Mouse (Mus musculus) embryonic facial prominence, embryonic 11.5 days (tissue): ENCODE measurements around the gene Itgad. TPM values are rescaled to one million over a fixed set of nuclear protein-coding genes. Genes with fewer than 3 reads are reported as not detected.

Experiments used
- ATAC-seq: fragments of 200-750 bp; cut with Nextera tagmentation; replicated peaks from 2 replicates; pipeline ENCODE4 v1.8.0; 2017; ENCODE audit warnings: low read depth; ENCODE audit not compliant: insufficient number of reproducible peaks, low FRiP score, low TSS enrichment
- DNase-seq: peaks from one replicate; pipeline ENCODE4 v3.0.0-alpha.2; 2015; ENCODE audit warnings: low spot score
- H3K27ac ChIP-seq: fragments of 300-500 bp; sonication (generic); replicated peaks from 2 replicates; pipeline ENCODE4 v1.5.1; 2014; ENCODE audit warnings: mild to moderate bottlenecking, low read depth, low read length, control low read depth
- H3K27me3 ChIP-seq: fragments of 300-500 bp; sonication (generic); 2 replicates; pipeline ENCODE4 v1.6.1; 2014; ENCODE audit warnings: mild to moderate bottlenecking, low read length, moderate library complexity, mixed read lengths; ENCODE audit not compliant: control insufficient read depth, insufficient read depth
- H3K36me3 ChIP-seq: fragments of 300-500 bp; sonication (generic); replicated peaks from 2 replicates; pipeline ENCODE4 v1.6.1; 2014; ENCODE audit warnings: low read depth, mild to moderate bottlenecking, low read length, moderate library complexity, mixed read lengths; ENCODE audit not compliant: control insufficient read depth, insufficient read depth
- H3K4me1 ChIP-seq: fragments of 300-500 bp; sonication (generic); 2 replicates; pipeline ENCODE4 v1.6.1; 2014; ENCODE audit warnings: low read length, mixed read lengths; ENCODE audit not compliant: control insufficient read depth, insufficient read depth
- H3K4me2 ChIP-seq: fragments of 300-500 bp; sonication (generic); 2 replicates; pipeline ENCODE4 v1.6.1; 2014; ENCODE audit warnings: low read depth, mild to moderate bottlenecking, control low read depth, low read length, moderate library complexity
- H3K4me3 ChIP-seq: fragments of 300-500 bp; sonication (generic); 2 replicates; pipeline ENCODE4 v1.5.1; 2014; ENCODE audit warnings: low read depth, low read length, control low read depth
- H3K9ac ChIP-seq: fragments of 300-500 bp; sonication (generic); replicated peaks from 2 replicates; pipeline ENCODE4 v1.6.1; 2014; ENCODE audit warnings: mild to moderate bottlenecking, control low read depth, low read length
- H3K9me3 ChIP-seq: fragments of 300-500 bp; sonication (generic); replicated peaks from 2 replicates; pipeline ENCODE4 v1.6.1; 2016; ENCODE audit warnings: mild to moderate bottlenecking, low read length, inconsistent platforms, mixed read lengths; ENCODE audit not compliant: control insufficient read depth
- WGBS: fragments of 180-500 bp; shearing (Covaris S2); extraction: QIAGEN DNeasy Blood & Tissue Kit; methylation state at CpG from one replicate; pipeline ENCODE4 v1.1.7; 2014; 5-methylcytosine and 5-hydroxymethylcytosine counted together
- polyA plus RNA-seq: library from polyadenylated mRNA; unstranded; fragments of >200 nt; fragmentation: Nextera tagmentation; extraction: Ambion mirVana; gene quantifications from 2 replicates; pipeline ENCODE4 v1.2.1, GENCODE M21; 2014

Gene Itgad
- polyA plus RNA-seq, 1 experiment from 2014 or later, result not detected

GRCm38 (mm10) chr7:128220936-128221335 lies 66.8 kb downstream of the Itgad start:
- ATAC-seq, result no peak
- Histone ChIP-seq H3K4me1 (no peaks in the 10 kb centered on the region), H3K27ac (no peak overlapping the region), H3K4me2 (no peak overlapping the region), H3K9ac (no peak overlapping the region), H3K27me3 (no peaks in the 10 kb centered on the region), H3K36me3 (no peaks in the 10 kb centered on the region), H3K9me3 (no peaks in the 10 kb centered on the region), H3K4me3 (no peak overlapping the region)
- WGBS, result 88% methylated on average over 3 of the region's 3 CpGs
- DNase-seq, result no peak

GRCm38 (mm10) chr7:128231741-128232140 lies 77.6 kb downstream of the Itgad start:
- no peaks in the 10 kb centered on the region for H3K36me3 ChIP-seq
- DNase-seq (peak; percentile 16), ATAC-seq (no peak)
- H3K4me1 ChIP-seq, result no peaks in the 10 kb centered on the region
- 35% methylated on average over 8 of the region's 8 CpGs for WGBS
- no peak overlapping the region for H3K4me3 ChIP-seq
- H3K4me2 ChIP-seq, result no peak overlapping the region
- no peaks in the 10 kb centered on the region for H3K9me3 ChIP-seq
- no peak overlapping the region for H3K27ac ChIP-seq
- H3K27me3 ChIP-seq, result no peaks in the 10 kb centered on the region
- no peak overlapping the region for H3K9ac ChIP-seq

- no peaks in the 10 kb centered on the region for H3K27me3 ChIP-seq
- H3K4me2 ChIP-seq, result no peak overlapping the region
- no peak overlapping the region for H3K4me3 ChIP-seq
- 90% methylated on average over 2 of the region's 2 CpGs for WGBS
- H3K4me1 ChIP-seq, result no peaks in the 10 kb centered on the region
- no peaks in the 10 kb centered on the region for H3K36me3 ChIP-seq
- H3K9me3 ChIP-seq, result no peaks in the 10 kb centered on the region
- DNase-seq (no peak), ATAC-seq (no peak)
- H3K27ac ChIP-seq, result no peak overlapping the region
- no peak overlapping the region for H3K9ac ChIP-seq
Observed at GRCm38 (mm10) chr7:128234796-128235195, 80.6 kb downstream of the Itgad start.

GRCm38 (mm10) chr7:128235481-128235880 lies 81.3 kb downstream of the Itgad start:
- no peaks in the 10 kb centered on the region for H3K27me3 ChIP-seq
- no peak overlapping the region for H3K9ac ChIP-seq
- DNase-seq, result no peak
- H3K27ac ChIP-seq, result no peak overlapping the region
- H3K4me1 ChIP-seq, result no peaks in the 10 kb centered on the region
- no peaks in the 10 kb centered on the region for H3K9me3 ChIP-seq
- ATAC-seq, result no peak
- no peaks in the 10 kb centered on the region for H3K36me3 ChIP-seq
- WGBS, result 82% methylated on average over 1 of the region's 1 CpGs
- H3K4me2 ChIP-seq, result no peak overlapping the region
- no peak overlapping the region for H3K4me3 ChIP-seq

GRCm38 (mm10) chr7:128236426-128236825 lies 82.2 kb downstream of the Itgad start:
- 0 out of 2 replicates have a peak overlapping the region, but pooled peaks have one; percentile 63 for H3K4me3 ChIP-seq
- no peaks in the 10 kb centered on the region for H3K9me3 ChIP-seq
- no peak overlapping the region for H3K27ac ChIP-seq
- no peaks in the 10 kb centered on the region for H3K36me3 ChIP-seq
- H3K4me2 ChIP-seq, result no peak overlapping the region
- H3K9ac ChIP-seq, result no peak overlapping the region
- 93% methylated on average over 13 of the region's 13 CpGs for WGBS
- DNase-seq (no peak), ATAC-seq (no peak)
- H3K27me3 ChIP-seq, result no peaks in the 10 kb centered on the region
- H3K4me1 ChIP-seq, result no peaks in the 10 kb centered on the region

GRCm38 (mm10) chr7:128236856-128237592 lies 82.8 kb downstream of the Itgad start, which contains the start of gene Armc5:
Armc5 (plus strand) TSS chr7:128237342.
- 26% methylated on average over 37 of the region's 37 CpGs for WGBS
- Histone ChIP-seq H3K4me1 (no peaks in the 10 kb centered on the region), H3K4me3 (peak within 1 kb of the TSS; percentile 63), H3K9me3 (no peaks in the 10 kb centered on the region), H3K36me3 (no peaks in the 10 kb centered on the region), H3K9ac (peak within 1 kb of the TSS; percentile 85), H3K4me2 (peak within 1 kb of the TSS; percentile 73), H3K27me3 (no peaks in the 10 kb centered on the region), H3K27ac (peak within 1 kb of the TSS; percentile 91)
- 0 out of 2 replicates have a peak, but pooled peaks have one; percentile 11 for ATAC-seq
- peak; percentile 89 for DNase-seq

GRCm38 (mm10) chr7:128237593-128237926 lies 83.4 kb downstream of the Itgad start:
- ATAC-seq, result peak; percentile 49; the same call in 1 of the 2 replicates
- Histone ChIP-seq H3K9me3 (no peaks in the 10 kb centered on the region), H3K9ac (peak overlapping the region; percentile 85), H3K4me1 (no peaks in the 10 kb centered on the region), H3K36me3 (no peaks in the 10 kb centered on the region), H3K4me2 (peak overlapping the region; percentile 73), H3K27ac (peak overlapping the region; percentile 91), H3K27me3 (no peaks in the 10 kb centered on the region), H3K4me3 (peak overlapping the region; percentile 63)
- DNase-seq, result no peak
- 0% methylated on average over 25 of the region's 25 CpGs for WGBS

- no peaks in the 10 kb centered on the region for H3K36me3 ChIP-seq
- peak within 1 kb of the TSS; percentile 73 for H3K4me2 ChIP-seq
- H3K27me3 ChIP-seq, result no peaks in the 10 kb centered on the region
- peak within 1 kb of the TSS; percentile 63 for H3K4me3 ChIP-seq
- H3K4me1 ChIP-seq, result no peaks in the 10 kb centered on the region
- DNase-seq (peak; percentile 100), ATAC-seq (peak; percentile 89)
- H3K9ac ChIP-seq, result peak within 1 kb of the TSS; percentile 85
- H3K27ac ChIP-seq, result peak within 1 kb of the TSS; percentile 91
- H3K9me3 ChIP-seq, result no peaks in the 10 kb centered on the region
- under 1% methylated on average over 70 of the region's 72 CpGs for WGBS
Observed at GRCm38 (mm10) chr7:128237927-128238778, 84.0 kb downstream of the Itgad start, which contains the start of gene 9130023H24Rik. 9130023H24Rik (minus strand) TSS chr7:128238031.
